Mouse (Mus musculus) embryonic fibroblast, embryonic 13.5 days (primary cell): Measurements from ENCODE around the gene Gm17720. TPM values are rescaled to one million over a fixed set of nuclear protein-coding genes. Genes with fewer than 3 reads are reported as not detected.

Experiments used
- H3K27ac ChIP-seq: 2 replicates; pipeline ENCODE4 v1.5.1; 2012; ENCODE audit warnings: low read length, control low read depth, inconsistent platforms; ENCODE audit not compliant: insufficient read depth
- H3K4me1 ChIP-seq: 2 replicates; pipeline ENCODE4 v1.6.1; 2011; ENCODE audit warnings: low read length; ENCODE audit not compliant: control insufficient read depth, insufficient read depth
- H3K4me3 ChIP-seq: 2 replicates; pipeline ENCODE4 v1.5.1; 2011; ENCODE audit warnings: mild to moderate bottlenecking, control low read depth, low read length; ENCODE audit not compliant: insufficient read depth
- CTCF ChIP-seq: IDR thresholded peaks from 2 replicates; pipeline ENCODE4 v1.5.1; 2011; ENCODE audit warnings: mild to moderate bottlenecking, control low read depth, low read length, moderate library complexity, borderline replicate concordance; ENCODE audit not compliant: insufficient read depth
- POLR2A ChIP-seq: IDR thresholded peaks from 2 replicates; pipeline ENCODE4 v1.6.1; 2011; ENCODE audit warnings: low read depth, mild to moderate bottlenecking, control low read depth, low read length, moderate library complexity
- polyA plus RNA-seq: library from polyadenylated mRNA; stranded (reverse); fragments of >200 nt; gene quantifications from 2 replicates; pipeline ENCODE4 v1.2.4, GENCODE M21; 2011; ENCODE audit warnings: low read depth; ENCODE audit not compliant: missing spikeins, insufficient read length

Gene Gm17720
- polyA plus RNA-seq, result not detected in 2 replicates

DNA sequence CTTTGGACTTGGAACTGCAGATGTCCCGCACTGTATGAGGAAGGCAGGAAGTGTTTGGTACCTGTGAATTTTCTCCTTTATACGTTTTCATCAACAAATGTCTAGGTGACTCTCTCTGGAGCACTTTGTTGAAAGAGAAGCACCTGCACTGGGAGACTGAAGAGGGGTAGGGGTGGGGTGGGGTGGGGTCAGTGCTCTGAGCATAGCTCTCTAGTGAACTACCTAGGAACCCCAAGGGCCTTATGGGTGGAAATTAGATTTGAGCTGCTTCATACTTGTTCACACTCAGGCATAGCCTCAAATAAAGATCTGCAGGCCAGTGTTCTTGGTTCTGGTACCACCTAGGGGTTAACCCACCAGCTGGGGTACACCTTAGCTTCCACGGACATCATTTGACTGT is at the start of gene Gm17720:
TSS of gene Gm17720 (minus strand) at position 101 of the 400 bp plus-strand sequence.
- Histone ChIP-seq H3K27ac (no peak within 1 kb of the TSS), H3K4me3 (no peak within 1 kb of the TSS)
- no peak for TF ChIP-seq CTCF
- TF ChIP-seq POLR2A, result no peak

DNA sequence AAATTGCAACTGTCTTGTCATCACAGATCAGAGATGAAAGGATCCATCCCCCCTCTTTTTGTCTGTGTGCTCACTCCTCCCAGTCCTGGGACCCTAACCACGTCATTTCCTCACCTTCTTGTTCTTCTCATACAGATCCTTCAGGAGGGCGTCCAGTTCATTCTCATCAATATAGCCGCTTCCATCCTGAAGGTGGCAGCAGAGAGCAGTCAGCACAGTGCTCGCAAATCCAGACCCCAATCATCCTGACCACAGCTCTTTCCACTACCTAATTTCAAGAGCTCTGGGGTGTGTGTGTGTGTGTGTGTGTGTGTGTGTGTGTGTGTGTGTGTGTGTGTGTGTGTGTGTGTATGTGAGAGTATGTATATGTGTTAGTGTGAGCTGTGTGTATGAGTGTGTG is 43.0 kb upstream of the Gm17720 start:
- Histone ChIP-seq H3K4me1 (no peaks in the 10 kb centered on the region), H3K4me3 (no peak overlapping the region), H3K27ac (no peak overlapping the region)
- TF ChIP-seq CTCF, result peak; percentile 91
- TF ChIP-seq POLR2A, result no peak

More for the DNA sequence above, at the start of gene Gm17720:
- H3K4me1 ChIP-seq, result no peaks in the 10 kb centered on the region

GRCm38 (mm10) chr8:110140770-110141169 is 38.2 kb upstream of the Gm17720 start:
- H3K4me3 ChIP-seq, result no peak overlapping the region
- no peak overlapping the region for H3K27ac ChIP-seq
- no peaks in the 10 kb centered on the region for H3K4me1 ChIP-seq
- TF ChIP-seq CTCF (no peak), POLR2A (no peak)

GRCm38 (mm10) chr8:110140156-110140555 is 37.6 kb upstream of the Gm17720 start:
- Histone ChIP-seq H3K4me1 (no peaks in the 10 kb centered on the region), H3K27ac (no peak overlapping the region), H3K4me3 (no peak overlapping the region)
- TF ChIP-seq CTCF, result no peak
- no peak for TF ChIP-seq POLR2A

DNA sequence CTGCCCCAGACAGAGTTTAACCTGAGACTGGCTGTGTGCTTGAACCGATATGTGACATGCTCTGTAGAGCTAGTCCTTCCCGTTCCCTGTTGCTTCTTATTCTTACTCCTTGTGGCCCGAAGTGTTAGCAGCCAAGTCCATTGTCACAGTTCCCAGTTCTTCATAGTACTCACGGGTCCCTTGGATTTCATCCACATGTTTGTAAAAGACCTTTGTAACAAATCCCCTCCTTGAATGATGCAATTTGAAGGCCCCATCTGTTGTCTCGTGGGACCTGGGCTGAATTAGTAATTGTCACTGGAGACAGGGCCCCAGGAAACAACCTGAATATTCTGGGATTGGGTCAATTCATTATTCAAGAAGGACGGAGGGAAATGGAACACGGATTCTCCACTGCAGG is 33.0 kb upstream of the Gm17720 start:
- H3K4me3 ChIP-seq, result no peak overlapping the region
- H3K4me1 ChIP-seq, result no peaks in the 10 kb centered on the region
- H3K27ac ChIP-seq, result no peak overlapping the region
- TF ChIP-seq CTCF (no peak), POLR2A (no peak)

- H3K4me3 ChIP-seq, result no peak overlapping the region
- H3K4me1 ChIP-seq, result no peaks in the 10 kb centered on the region
- H3K27ac ChIP-seq, result no peak overlapping the region
- no peak for TF ChIP-seq POLR2A
- TF ChIP-seq CTCF, result no peak
Observed at GRCm38 (mm10) chr8:110134236-110134635, 31.7 kb upstream of the Gm17720 start.

DNA sequence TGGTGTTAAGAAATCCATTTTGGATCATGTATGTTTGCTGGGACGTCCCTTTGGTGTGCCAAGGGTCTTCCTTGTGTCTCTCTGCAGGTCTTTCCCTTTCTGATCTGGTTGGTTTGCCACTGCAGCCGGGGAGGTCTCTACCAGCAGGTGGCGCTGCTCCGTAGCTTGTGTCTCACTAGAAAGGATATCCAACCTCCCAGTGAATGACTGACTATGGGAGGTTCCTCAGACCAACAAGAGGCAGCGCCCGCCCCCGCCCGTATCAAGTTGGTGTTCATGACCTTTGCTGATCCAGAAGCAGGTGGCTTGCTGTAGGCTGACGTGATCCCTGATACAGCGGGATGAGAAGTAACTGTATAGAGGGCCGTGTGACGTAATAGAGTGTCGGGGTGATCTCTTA is 28.0 kb upstream of the Gm17720 start:
- no peaks in the 10 kb centered on the region for H3K4me1 ChIP-seq
- peak; percentile 88 for TF ChIP-seq CTCF
- no peak for TF ChIP-seq POLR2A
- no peak overlapping the region for H3K4me3 ChIP-seq
- no peak overlapping the region for H3K27ac ChIP-seq

GRCm38 (mm10) chr8:110119715-110120114 is 17.2 kb upstream of the Gm17720 start:
- no peak overlapping the region for H3K27ac ChIP-seq
- no peak overlapping the region for H3K4me3 ChIP-seq
- TF ChIP-seq CTCF, result peak; percentile 31; the same call in 1 of the 2 replicates
- no peak for TF ChIP-seq POLR2A
- no peaks in the 10 kb centered on the region for H3K4me1 ChIP-seq

DNA sequence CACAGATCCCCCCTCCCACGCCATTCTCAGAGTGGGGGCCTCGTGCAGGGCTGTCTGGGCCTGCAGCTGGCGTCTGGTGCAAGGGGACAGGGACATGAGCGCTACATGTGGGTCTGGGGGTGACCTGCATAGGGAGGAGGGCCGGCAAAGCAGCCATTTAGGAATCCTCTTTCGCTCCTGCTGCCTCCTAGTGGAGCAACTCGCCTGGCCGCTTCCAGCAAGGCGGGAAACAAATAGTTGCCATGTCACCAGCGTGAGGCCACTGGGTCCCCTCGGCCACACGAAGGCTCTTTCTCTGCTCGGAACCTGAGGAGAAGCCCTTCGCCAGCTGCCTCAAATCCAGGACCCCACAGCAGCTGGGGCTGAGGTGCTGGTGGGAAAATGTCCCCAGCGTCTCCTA is 877 bp downstream of the Gm17720 start:
- Histone ChIP-seq H3K4me3 (no peak overlapping the region), H3K4me1 (no peaks in the 10 kb centered on the region), H3K27ac (no peak overlapping the region)
- TF ChIP-seq CTCF (no peak), POLR2A (no peak)

- Histone ChIP-seq H3K4me3 (no peak within 1 kb of the TSS), H3K4me1 (no peaks in the 10 kb centered on the region), H3K27ac (no peak within 1 kb of the TSS)
- TF ChIP-seq CTCF, result no peak
- no peak for TF ChIP-seq POLR2A
Observed at GRCm38 (mm10) chr8:110100907-110101306, 1.6 kb downstream of the Gm17720 start, which contains the start of gene Gm21964. Gm21964 (plus strand) TSS chr8:110101207.

DNA sequence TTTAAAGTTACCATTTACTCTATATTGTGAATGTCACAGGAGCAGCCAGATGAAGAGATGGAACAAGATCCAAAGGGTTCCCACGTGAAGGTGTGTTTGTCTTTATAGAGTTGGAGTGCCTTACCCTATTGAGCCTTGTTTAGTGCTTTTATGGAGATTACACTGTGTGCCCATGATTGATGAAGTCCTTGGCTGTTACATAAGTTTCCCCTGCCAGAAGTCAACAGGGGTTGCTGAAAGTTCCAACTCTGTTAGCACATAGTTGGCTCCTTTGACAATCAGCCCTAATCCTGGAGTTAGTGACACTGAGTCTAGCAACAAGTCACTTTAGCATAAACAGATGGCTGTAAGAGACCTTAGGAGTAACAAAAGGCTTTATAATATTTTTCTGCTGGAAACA is 10.7 kb downstream of the Gm17720 start:
- no peak overlapping the region for H3K27ac ChIP-seq
- TF ChIP-seq CTCF (no peak), POLR2A (no peak)
- no peak overlapping the region for H3K4me3 ChIP-seq
- no peaks in the 10 kb centered on the region for H3K4me1 ChIP-seq
